Mouse (Mus musculus) midbrain, embryonic 15.5 days (tissue): ENCODE results near the gene Micu1. TPM values are rescaled to one million over a fixed set of nuclear protein-coding genes. Genes with fewer than 3 reads are reported as not detected.
A peak's percentile ranks its signal among the peaks of the same experiment; 100 is the strongest.
"Not testable (repeated sequence)": the region's sequence is repeated elsewhere in the genome, so short reads cannot be mapped to it uniquely, and the experiment has no call there.

Experiments used
- ATAC-seq: fragments of 200-750 bp; cut with Nextera tagmentation; replicated peaks from 2 replicates; pipeline ENCODE4 v1.8.0; 2017; ENCODE audit warnings: moderate TSS enrichment
- H3K27ac ChIP-seq: fragments of 300-500 bp; sonication (generic); 2 replicates; pipeline ENCODE4 v1.5.1; 2015; ENCODE audit warnings: mild to moderate bottlenecking, inconsistent platforms
- H3K27me3 ChIP-seq: fragments of 300-500 bp; sonication (generic); replicated peaks from 2 replicates; pipeline ENCODE4 v1.6.1; 2015; ENCODE audit warnings: inconsistent platforms
- H3K36me3 ChIP-seq: fragments of 300-500 bp; sonication (generic); replicated peaks from 2 replicates; pipeline ENCODE4 v1.6.1; 2015; ENCODE audit warnings: inconsistent platforms
- H3K4me1 ChIP-seq: fragments of 300-500 bp; sonication (generic); 2 replicates; pipeline ENCODE4 v1.6.1; 2015; ENCODE audit warnings: inconsistent platforms
- H3K4me2 ChIP-seq: fragments of 300-500 bp; sonication (generic); 2 replicates; pipeline ENCODE4 v1.6.1; 2015; ENCODE audit warnings: inconsistent platforms, mild to moderate bottlenecking, moderate library complexity
- H3K4me3 ChIP-seq: fragments of 300-500 bp; sonication (generic); 2 replicates; pipeline ENCODE4 v1.5.1; 2015; ENCODE audit warnings: mild to moderate bottlenecking, inconsistent platforms
- H3K9ac ChIP-seq: fragments of 300-500 bp; sonication (generic); 2 replicates; pipeline ENCODE4 v1.6.1; 2015; ENCODE audit warnings: mild to moderate bottlenecking, inconsistent platforms
- H3K9me3 ChIP-seq: fragments of 300-500 bp; sonication (generic); 2 replicates; pipeline ENCODE4 v1.6.1; 2016; ENCODE audit warnings: inconsistent platforms
- WGBS: fragments of 180-500 bp; shearing (Covaris S2); methylation state at CpG from one replicate; pipeline ENCODE4 v1.1.7; 2015; ENCODE audit warnings: mixed read lengths; 5-methylcytosine and 5-hydroxymethylcytosine counted together
- polyA plus RNA-seq: library from polyadenylated mRNA; unstranded; fragments of >200 nt; fragmentation: Nextera tagmentation; extraction: Ambion mirVana; gene quantifications from 2 replicates; pipeline ENCODE4 v1.2.1, GENCODE M21; 2015

Micu1 gene
- 75.1 and 76.3 TPM in 2 replicates for polyA plus RNA-seq

- Histone ChIP-seq H3K9ac (peak within 1 kb of the TSS; percentile 60), H3K36me3 (no peaks in the 10 kb centered on the region), H3K4me2 (peak within 1 kb of the TSS; percentile 86), H3K9me3 (no peaks in the 10 kb centered on the region), H3K4me1 (peaks cover 13% of the 10 kb centered on the region), H3K27ac (peak within 1 kb of the TSS; percentile 77), H3K27me3 (no peaks in the 10 kb centered on the region), H3K4me3 (peak within 1 kb of the TSS; percentile 52)
- peak; percentile 98 for ATAC-seq
- WGBS: under 1% methylated on average over 42 of the region's 48 CpGs
These were observed at the start of gene Micu1 for GRCm38 (mm10) chr10:59702207-59703032. Gene Micu1 (plus strand): TSS chr10:59702477.

DNA sequence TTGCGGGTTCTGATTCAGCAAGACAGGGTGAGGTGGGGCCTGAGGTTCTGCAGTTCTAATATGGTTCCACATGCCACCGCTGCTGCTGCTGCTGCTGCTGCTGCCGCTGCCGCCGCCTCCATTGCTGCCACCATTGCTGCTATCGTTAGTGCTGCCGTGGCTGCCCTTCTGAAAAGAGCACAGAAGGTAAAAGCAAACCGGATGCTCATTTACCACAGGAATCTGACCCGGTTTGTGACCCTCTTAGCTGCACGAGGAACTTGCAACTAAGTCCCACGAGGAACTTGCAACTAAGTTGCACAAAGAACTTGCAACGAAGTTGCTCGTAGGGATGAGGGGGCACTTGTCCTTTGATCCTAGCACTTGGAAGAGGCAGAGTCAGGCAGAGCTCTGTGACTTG is 45.5 kb upstream of the Micu1 start:
- Histone ChIP-seq H3K4me2 (no peak overlapping the region), H3K27ac (no peak overlapping the region), H3K4me1 (no peaks in the 10 kb centered on the region), H3K9ac (no peak overlapping the region), H3K4me3 (no peak overlapping the region), H3K36me3 (no peaks in the 10 kb centered on the region), H3K9me3 (no peaks in the 10 kb centered on the region), H3K27me3 (no peaks in the 10 kb centered on the region)
- ATAC-seq: no peak
- 84% methylated on average over 13 of the region's 13 CpGs for WGBS

DNA sequence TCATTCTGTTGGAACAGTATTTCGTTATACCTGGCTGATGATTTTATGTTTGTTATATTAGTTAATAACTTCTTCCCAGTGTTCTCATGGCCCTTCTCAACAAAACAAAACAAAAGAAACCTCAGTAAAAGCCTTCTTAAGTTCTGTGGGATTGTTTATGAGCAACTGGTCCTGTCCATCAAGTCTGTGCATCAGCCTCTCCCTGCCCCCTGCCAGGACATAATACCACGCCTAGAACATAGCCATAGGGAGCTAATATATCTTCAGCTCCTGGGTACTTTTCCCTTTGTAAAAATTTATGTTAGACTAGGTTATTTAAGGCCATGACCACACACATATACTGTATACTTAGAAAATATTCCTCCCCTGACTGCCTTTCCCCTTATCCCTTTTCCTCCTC is 37.5 kb upstream of the Micu1 start:
- Histone ChIP-seq H3K36me3 (no peaks in the 10 kb centered on the region), H3K4me3 (no peak overlapping the region), H3K27me3 (no peaks in the 10 kb centered on the region), H3K27ac (no peak overlapping the region), H3K9me3 (no peaks in the 10 kb centered on the region), H3K4me2 (no peak overlapping the region), H3K9ac (no peak overlapping the region), H3K4me1 (peaks cover 3% of the 10 kb centered on the region; the same call in 1 of the 2 replicates)
- WGBS: 72% methylated on average over 2 of the region's 2 CpGs
- no peak for ATAC-seq

- H3K4me3 ChIP-seq: no peak overlapping the region
- peaks cover 3% of the 10 kb centered on the region; the same call in 1 of the 2 replicates for H3K4me1 ChIP-seq
- H3K9me3 ChIP-seq: no peaks in the 10 kb centered on the region
- H3K4me2 ChIP-seq: no peak overlapping the region
- H3K27ac ChIP-seq: no peak overlapping the region
- ATAC-seq: no peak
- H3K27me3 ChIP-seq: no peaks in the 10 kb centered on the region
- H3K9ac ChIP-seq: no peak overlapping the region
- 77% methylated on average over 13 of the region's 13 CpGs for WGBS
- H3K36me3 ChIP-seq: no peaks in the 10 kb centered on the region
These were observed 36.6 kb upstream of the Micu1 start for GRCm38 (mm10) chr10:59665503-59666291.

DNA sequence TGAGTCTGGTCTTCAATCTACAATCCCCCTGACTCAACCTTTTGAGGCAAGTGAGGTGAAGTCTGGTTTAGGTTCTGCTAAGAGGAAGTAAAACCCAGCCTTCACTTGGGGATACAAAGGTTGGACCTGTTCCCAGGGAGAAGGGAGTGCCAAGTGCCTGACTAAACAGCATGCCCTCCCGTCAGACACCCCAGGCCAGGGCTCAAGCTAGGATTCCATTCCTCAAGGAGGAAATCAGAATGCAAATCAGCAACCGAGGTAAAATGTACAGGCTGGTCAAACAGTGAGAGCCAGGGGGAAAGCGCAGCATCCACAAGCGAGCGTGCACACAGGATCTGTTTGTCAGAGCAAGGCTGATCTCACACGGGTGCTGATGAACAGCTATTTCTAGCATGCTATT is 34.9 kb upstream of the Micu1 start:
- H3K27ac ChIP-seq: no peak overlapping the region
- 44% methylated on average over 6 of the region's 6 CpGs for WGBS
- peaks cover 3% of the 10 kb centered on the region; the same call in 1 of the 2 replicates for H3K4me1 ChIP-seq
- H3K9me3 ChIP-seq: no peaks in the 10 kb centered on the region
- no peak for ATAC-seq
- no peak overlapping the region for H3K4me3 ChIP-seq
- no peaks in the 10 kb centered on the region for H3K27me3 ChIP-seq
- H3K4me2 ChIP-seq: no peak overlapping the region
- H3K36me3 ChIP-seq: no peaks in the 10 kb centered on the region
- H3K9ac ChIP-seq: no peak overlapping the region

- no peak overlapping the region for H3K4me3 ChIP-seq
- H3K36me3 ChIP-seq: no peaks in the 10 kb centered on the region
- no peak for ATAC-seq
- no peak overlapping the region for H3K9ac ChIP-seq
- no peak overlapping the region for H3K27ac ChIP-seq
- no peaks in the 10 kb centered on the region for H3K27me3 ChIP-seq
- H3K9me3 ChIP-seq: no peaks in the 10 kb centered on the region
- 82% methylated on average over 7 of the region's 7 CpGs for WGBS
- peaks cover 3% of the 10 kb centered on the region; the same call in 1 of the 2 replicates for H3K4me1 ChIP-seq
- H3K4me2 ChIP-seq: no peak overlapping the region
These were observed 33.8 kb upstream of the Micu1 start for GRCm38 (mm10) chr10:59668491-59668890.

GRCm38 (mm10) chr10:59677836-59678235 is 24.4 kb upstream of the Micu1 start:
- no peaks in the 10 kb centered on the region for H3K9me3 ChIP-seq
- no peak overlapping the region for H3K27ac ChIP-seq
- no peak overlapping the region for H3K4me2 ChIP-seq
- H3K4me3 ChIP-seq: no peak overlapping the region
- no peaks in the 10 kb centered on the region for H3K4me1 ChIP-seq
- H3K36me3 ChIP-seq: no peaks in the 10 kb centered on the region
- no peaks in the 10 kb centered on the region for H3K27me3 ChIP-seq
- no peak overlapping the region for H3K9ac ChIP-seq
- no peak for ATAC-seq
- 90% methylated on average over 1 of the region's 1 CpGs for WGBS

GRCm38 (mm10) chr10:59679189-59679588 is 23.1 kb upstream of the Micu1 start:
- no peaks in the 10 kb centered on the region for H3K36me3 ChIP-seq
- H3K9me3 ChIP-seq: no peaks in the 10 kb centered on the region
- no peak overlapping the region for H3K27ac ChIP-seq
- H3K4me2 ChIP-seq: no peak overlapping the region
- 88% methylated on average over 2 of the region's 2 CpGs for WGBS
- ATAC-seq: no peak
- no peaks in the 10 kb centered on the region for H3K27me3 ChIP-seq
- H3K4me1 ChIP-seq: no peaks in the 10 kb centered on the region
- H3K9ac ChIP-seq: no peak overlapping the region
- no peak overlapping the region for H3K4me3 ChIP-seq

DNA sequence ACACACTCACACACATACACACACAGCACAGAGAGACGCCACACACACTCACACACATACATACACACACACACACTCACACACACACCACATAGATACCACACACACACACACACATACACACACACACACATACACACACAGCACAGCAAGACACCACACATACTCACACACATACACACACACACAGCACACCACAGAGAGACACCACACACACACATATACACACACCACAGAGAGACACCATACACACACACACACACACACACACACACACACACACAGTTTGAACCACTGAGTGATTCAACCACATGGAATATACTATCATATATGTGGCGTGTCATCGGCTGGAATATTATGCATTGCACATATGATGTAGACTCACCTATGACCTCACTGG is 16.7 kb upstream of the Micu1 start:
- not testable (repeated sequence) for H3K4me3 ChIP-seq, H3K27me3 ChIP-seq, H3K9me3 ChIP-seq, H3K36me3 ChIP-seq, H3K4me1 ChIP-seq, H3K27ac ChIP-seq, H3K9ac ChIP-seq, H3K4me2 ChIP-seq
- 96% methylated on average over 3 of the region's 3 CpGs for WGBS
- 0 out of 2 replicates have a peak, but pooled peaks have one; percentile 39 for ATAC-seq

DNA sequence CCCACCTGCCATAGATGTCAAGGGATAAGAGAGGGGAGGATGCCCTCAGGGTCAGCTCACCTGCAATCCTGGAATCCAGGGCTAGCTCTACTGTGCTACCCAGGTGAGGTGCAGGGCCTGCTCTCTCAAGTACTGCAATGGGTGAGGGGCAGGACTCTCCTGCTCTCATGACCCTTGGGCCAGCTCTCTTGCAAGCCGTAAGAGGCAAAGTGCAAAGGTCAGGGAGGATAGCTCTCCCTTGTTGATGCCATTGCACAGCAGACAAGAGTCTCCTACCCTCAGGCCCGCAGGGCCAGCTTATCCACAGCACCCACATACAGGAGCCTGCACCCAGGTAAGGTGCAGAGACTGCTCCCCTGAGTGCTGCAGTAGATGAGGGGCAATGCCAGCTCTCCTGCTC is 15.2 kb upstream of the Micu1 start:
- Histone ChIP-seq H3K4me2 (no peak overlapping the region), H3K36me3 (no peaks in the 10 kb centered on the region), H3K9me3 (no peaks in the 10 kb centered on the region), H3K4me3 (no peak overlapping the region), H3K27me3 (no peaks in the 10 kb centered on the region), H3K9ac (no peak overlapping the region), H3K27ac (no peak overlapping the region), H3K4me1 (no peaks in the 10 kb centered on the region; the same call in 1 of the 2 replicates)
- ATAC-seq: no peak
- WGBS: 83% methylated on average over 2 of the region's 2 CpGs

DNA sequence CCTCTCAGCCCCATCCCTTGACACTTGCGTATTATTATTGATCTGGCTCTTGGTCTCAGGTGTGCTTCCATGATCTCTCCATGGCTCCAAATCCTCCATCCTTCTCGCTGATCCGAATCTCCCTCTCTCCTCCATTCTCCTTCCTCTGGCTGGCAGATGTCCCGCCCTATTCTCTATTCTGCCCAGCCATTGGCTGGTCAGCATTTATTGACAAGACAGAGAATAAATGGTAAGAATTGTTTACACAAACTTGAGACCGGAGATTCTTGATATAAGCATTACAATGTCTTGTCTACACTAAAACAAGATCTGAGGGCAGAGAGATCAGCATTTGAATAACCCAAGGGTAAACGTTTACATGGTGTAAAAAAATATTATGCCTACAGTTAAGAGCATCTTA is 12.4 kb upstream of the Micu1 start:
- H3K9me3 ChIP-seq: no peaks in the 10 kb centered on the region
- H3K4me1 ChIP-seq: no peaks in the 10 kb centered on the region; the same call in 1 of the 2 replicates
- H3K36me3 ChIP-seq: no peaks in the 10 kb centered on the region
- H3K27me3 ChIP-seq: no peaks in the 10 kb centered on the region
- no peak overlapping the region for H3K4me2 ChIP-seq
- no peak overlapping the region for H3K4me3 ChIP-seq
- no peak for ATAC-seq
- WGBS: 61% methylated on average over 6 of the region's 6 CpGs
- H3K27ac ChIP-seq: no peak overlapping the region
- H3K9ac ChIP-seq: no peak overlapping the region

GRCm38 (mm10) chr10:59692441-59692840 is 9.8 kb upstream of the Micu1 start:
- no peak overlapping the region for H3K4me3 ChIP-seq
- 81% methylated on average over 6 of the region's 6 CpGs for WGBS
- no peaks in the 10 kb centered on the region for H3K9me3 ChIP-seq

More at GRCm38 (mm10) chr10:59692441-59692840, 9.8 kb upstream of the Micu1 start:
- H3K9ac ChIP-seq: no peak overlapping the region
- no peak for ATAC-seq
- H3K4me1 ChIP-seq: no peaks in the 10 kb centered on the region
- no peaks in the 10 kb centered on the region for H3K36me3 ChIP-seq
- no peaks in the 10 kb centered on the region for H3K27me3 ChIP-seq
- no peak overlapping the region for H3K27ac ChIP-seq
- H3K4me2 ChIP-seq: no peak overlapping the region
